Mouse (Mus musculus): Measurements from ENCODE around the gene Cul4a. TPM values are rescaled to one million over a fixed set of nuclear protein-coding genes. Genes with fewer than 3 reads are reported as not detected.
A peak's percentile ranks its signal among the peaks of the same experiment; 100 is the strongest.
"Not testable (repeated sequence)": the region's sequence is repeated elsewhere in the genome, so short reads cannot be mapped to it uniquely, and the experiment has no call there.

Gene Cul4a
- 10 to 100 TPM; 54.2 to 54.6 TPM for total RNA-seq (2021)

GRCm38 (mm10) chr8:13105087-13105881 lies at the start of gene Cul4a, which contains the start of gene Pcid2:
TSS of gene Cul4a (plus strand) at chr8:13105621.
TSS of gene Pcid2 (minus strand) at chr8:13105459.
- intact Hi-C loops (cut with DNase I): loop anchor here (1.0 to 10.0 kb wide), 5 partner anchors 76 to 210 kb away; no protein-coding TSS in a partner anchor

GRCm38 (mm10) chr8:13057351-13057750 lies 48.1 kb upstream of the Cul4a start:
- intact Hi-C loops (cut with DNase I): no loop called here
- DNase-seq (ENCODE audit: low spot score in 2 of 2): no peak

More at GRCm38 (mm10) chr8:13105087-13105881, at the start of gene Cul4a, which contains the start of gene Pcid2:
- DNase-seq (ENCODE audit: low spot score in 2 of 2): peak; percentile 97 to 98

GRCm38 (mm10) chr8:13060441-13061150 lies 44.8 kb upstream of the Cul4a start, which contains the start of gene Proz:
TSS of gene Proz (plus strand) at chr8:13060914.
- no peak for DNase-seq (ENCODE audit: low spot score in 2 of 2)
- intact Hi-C loops (cut with DNase I): no loop called here

GRCm38 (mm10) chr8:13063112-13063511 lies 42.3 kb upstream of the Cul4a start:
- intact Hi-C loops (cut with DNase I): no loop called here
- DNase-seq (ENCODE audit: low spot score in 2 of 2): no peak

GRCm38 (mm10) chr8:13073255-13073654 lies 32.2 kb upstream of the Cul4a start:
- intact Hi-C loops (cut with DNase I): no loop called here

GRCm38 (mm10) chr8:13075044-13075443 lies 30.4 kb upstream of the Cul4a start:
- no peak for DNase-seq (ENCODE audit: low spot score in 2 of 2)
- intact Hi-C loops (cut with DNase I): no loop called here

More at GRCm38 (mm10) chr8:13073255-13073654, 32.2 kb upstream of the Cul4a start:
- no peak for DNase-seq (ENCODE audit: low spot score in 2 of 2)

- DNase-seq (ENCODE audit: low spot score in 2 of 2); intact Hi-C loops (cut with DNase I): not testable (repeated sequence)
Measured at GRCm38 (mm10) chr8:13075579-13075978, 29.8 kb upstream of the Cul4a start.

GRCm38 (mm10) chr8:13077542-13077941 lies 27.9 kb upstream of the Cul4a start:
- DNase-seq (ENCODE audit: low spot score in 2 of 2): peak in 1 of 2 experiments; percentile 47
- intact Hi-C loops (cut with DNase I): no loop called here

- intact Hi-C loops (cut with DNase I): loop anchor here (1.0 to 10.0 kb wide), 5 partner anchors 76 to 210 kb away; no protein-coding TSS in a partner anchor
- peak; percentile 89 to 93 for DNase-seq (ENCODE audit: low spot score in 2 of 2)
Measured at GRCm38 (mm10) chr8:13104691-13105086, 732 bp upstream of the Cul4a start.

GRCm38 (mm10) chr8:13105908-13106551 lies 609 bp downstream of the Cul4a start:
- DNase-seq (ENCODE audit: low spot score in 2 of 2): peak in 1 of 2 experiments; percentile 38
- intact Hi-C loops (cut with DNase I): loop anchor here (1.0 to 10.0 kb wide), 5 partner anchors 77 to 211 kb away; no protein-coding TSS in a partner anchor

GRCm38 (mm10) chr8:13107990-13108638 lies 2.7 kb downstream of the Cul4a start:
- DNase-seq (ENCODE audit: low spot score in 2 of 2): no peak
- intact Hi-C loops (cut with DNase I): loop anchor here (5.0 to 10.0 kb wide), 2 partner anchors 104 to 213 kb away; no protein-coding TSS in a partner anchor

- no peak for DNase-seq (ENCODE audit: low spot score in 2 of 2)
- intact Hi-C loops (cut with DNase I): loop anchor here (5.0 to 10.0 kb wide), 2 partner anchors 103 to 214 kb away; no protein-coding TSS in a partner anchor
Measured at GRCm38 (mm10) chr8:13108967-13109366, 3.5 kb downstream of the Cul4a start.

- no peak for DNase-seq (ENCODE audit: low spot score in 2 of 2)
- intact Hi-C loops (cut with DNase I): loop anchor here (5.0 to 10.0 kb wide), 2 partner anchors 103 to 215 kb away; no protein-coding TSS in a partner anchor
Measured at GRCm38 (mm10) chr8:13109416-13109960, 4.1 kb downstream of the Cul4a start.

- no peak for DNase-seq (ENCODE audit: low spot score in 2 of 2)
- intact Hi-C loops (cut with DNase I): no loop called here
Measured at GRCm38 (mm10) chr8:13111917-13112316, 6.5 kb downstream of the Cul4a start.

GRCm38 (mm10) chr8:13113232-13113631 lies 7.8 kb downstream of the Cul4a start:
- no peak for DNase-seq (ENCODE audit: low spot score in 2 of 2)
- intact Hi-C loops (cut with DNase I): no loop called here

GRCm38 (mm10) chr8:13117096-13117495 lies 11.7 kb downstream of the Cul4a start:
- no peak for DNase-seq (ENCODE audit: low spot score in 2 of 2)
- intact Hi-C loops (cut with DNase I): no loop called here

- no peak for DNase-seq (ENCODE audit: low spot score in 2 of 2)
- intact Hi-C loops (cut with DNase I): no loop called here
Measured at GRCm38 (mm10) chr8:13118516-13118915, 13.1 kb downstream of the Cul4a start.

GRCm38 (mm10) chr8:13120882-13121665 lies 15.7 kb downstream of the Cul4a start:
- intact Hi-C loops (cut with DNase I): no loop called here

More at GRCm38 (mm10) chr8:13120882-13121665, 15.7 kb downstream of the Cul4a start:
- no peak for DNase-seq (ENCODE audit: low spot score in 2 of 2)
